Mouse (Mus musculus) heart, postnatal 0 days (tissue): ENCODE measurements around the gene Utf1. TPM values are rescaled to one million over a fixed set of nuclear protein-coding genes. Genes with fewer than 3 reads are reported as not detected.

ENCODE experiments used
- ATAC-seq: fragments of 200-750 bp; cut with Nextera tagmentation; 2 replicates; pipeline ENCODE4 v1.8.0; 2017; ENCODE audit warnings: low read depth, moderate number of reproducible peaks, moderate library complexity; ENCODE audit not compliant: insufficient read depth
- DNase-seq: peaks from one replicate; pipeline ENCODE4 v3.0.0-alpha.2; 2016; ENCODE audit warnings: low spot score
- H3K27ac ChIP-seq: fragments of 300-500 bp; sonication (generic); 2 replicates; pipeline ENCODE4 v1.5.1; 2014; ENCODE audit warnings: low read depth, mild to moderate bottlenecking
- H3K27me3 ChIP-seq: fragments of 300-500 bp; sonication (generic); 2 replicates; pipeline ENCODE4 v1.6.1; 2014; ENCODE audit warnings: low read length, mixed read lengths; ENCODE audit not compliant: control insufficient read depth, insufficient read depth
- H3K36me3 ChIP-seq: fragments of 300-500 bp; sonication (generic); replicated peaks from 2 replicates; pipeline ENCODE4 v1.6.1; 2014; ENCODE audit warnings: low read length, mixed read lengths; ENCODE audit not compliant: control insufficient read depth, insufficient read depth
- H3K4me1 ChIP-seq: fragments of 300-500 bp; sonication (generic); 2 replicates; pipeline ENCODE4 v1.6.1; 2014; ENCODE audit warnings: antibody characterized with exemption; ENCODE audit not compliant: control insufficient read depth, insufficient read depth
- H3K4me2 ChIP-seq: fragments of 300-500 bp; sonication (generic); 2 replicates; pipeline ENCODE4 v1.6.1; 2014; ENCODE audit warnings: low read depth, mild to moderate bottlenecking, low read length, moderate library complexity
- H3K4me3 ChIP-seq: fragments of 300-500 bp; sonication (generic); 2 replicates; pipeline ENCODE4 v1.5.1; 2014; ENCODE audit warnings: low read depth, low read length
- H3K9ac ChIP-seq: fragments of 300-500 bp; sonication (generic); replicated peaks from 2 replicates; pipeline ENCODE4 v1.6.1; 2014; ENCODE audit warnings: low read depth, low read length, mixed read lengths
- H3K9me3 ChIP-seq: fragments of 300-500 bp; sonication (generic); replicated peaks from 2 replicates; pipeline ENCODE4 v1.6.1; 2016; ENCODE audit warnings: low read length; ENCODE audit not compliant: control insufficient read depth
- CTCF ChIP-seq: IDR thresholded peaks from 2 replicates; pipeline ENCODE4 v1.5.1; 2016; ENCODE audit warnings: antibody characterized with exemption, control low read depth, low read depth
- EP300 ChIP-seq: IDR thresholded peaks from 2 replicates; pipeline ENCODE4 v1.6.1; 2016; ENCODE audit warnings: antibody characterized with exemption, low read depth
- WGBS: fragments of 180-500 bp; shearing (Covaris S2); extraction: QIAGEN DNeasy Blood & Tissue Kit; methylation state at CpG from one replicate; pipeline ENCODE4 v1.1.7; 2014; 5-methylcytosine and 5-hydroxymethylcytosine counted together
- polyA plus RNA-seq: library from polyadenylated mRNA; unstranded; fragments of >200 nt; fragmentation: Nextera tagmentation; extraction: Ambion mirVana; gene quantifications from 2 replicates; pipeline ENCODE4 v1.2.1, GENCODE M21; 2015
- total RNA-seq: library from RNA; depleted of rRNA; stranded (reverse); fragments of >200 nt; gene quantifications from 2 replicates; pipeline ENCODE4 v1.2.3, GENCODE M21; 2014; ENCODE audit warnings: low replicate concordance; rRNA removed

The Utf1 gene
- total RNA-seq (not detected in 2 replicates), polyA plus RNA-seq (not detected in 2 replicates)

GRCm38 (mm10) chr7:139943674-139944281, at the start of gene Utf1:
Utf1 (plus strand) TSS chr7:139943789.
- Histone ChIP-seq H3K27ac (no peak within 1 kb of the TSS), H3K27me3 (peaks cover 73% of the 10 kb centered on the region), H3K4me1 (0 out of 2 replicates have a peak, but pooled peaks cover 3% of the 10 kb centered on the region), H3K36me3 (no peaks in the 10 kb centered on the region), H3K9ac (no peak within 1 kb of the TSS), H3K4me2 (peak within 1 kb of the TSS; percentile 54), H3K4me3 (peak within 1 kb of the TSS; percentile 37), H3K9me3 (no peaks in the 10 kb centered on the region)
- peak; percentile 49; the same call in 1 of the 2 replicates for ATAC-seq
- 1% methylated on average over 59 of the region's 59 CpGs for WGBS
- TF ChIP-seq EP300 (no peak), CTCF (no peak)
- DNase-seq = peak; percentile 58

GRCm38 (mm10) chr7:139894655-139895557, 48.7 kb upstream of the Utf1 start, which contains the start of gene Kndc1:
Kndc1 (plus strand) TSS chr7:139894696.
- DNase-seq (no peak), ATAC-seq (peak; percentile 56)
- peaks cover 43% of the 10 kb centered on the region for H3K27me3 ChIP-seq
- TF ChIP-seq EP300 (no peak), CTCF (no peak)
- H3K9ac ChIP-seq = no peak within 1 kb of the TSS
- 1% methylated on average over 50 of the region's 50 CpGs for WGBS
- H3K36me3 ChIP-seq = no peaks in the 10 kb centered on the region
- H3K4me1 ChIP-seq = no peaks in the 10 kb centered on the region
- H3K4me2 ChIP-seq = peak within 1 kb of the TSS; percentile 76
- H3K27ac ChIP-seq = no peak within 1 kb of the TSS
- H3K9me3 ChIP-seq = no peaks in the 10 kb centered on the region
- H3K4me3 ChIP-seq = peak within 1 kb of the TSS; percentile 42

- Histone ChIP-seq H3K36me3 (no peaks in the 10 kb centered on the region), H3K4me2 (no peak overlapping the region), H3K27ac (no peak overlapping the region), H3K9ac (no peak overlapping the region), H3K4me1 (no peaks in the 10 kb centered on the region), H3K9me3 (no peaks in the 10 kb centered on the region), H3K4me3 (no peak overlapping the region), H3K27me3 (peaks cover 46% of the 10 kb centered on the region)
- ATAC-seq (no peak), DNase-seq (no peak)
- WGBS = 76% methylated on average over 7 of the region's 7 CpGs
- TF ChIP-seq EP300 = no peak
- TF ChIP-seq CTCF = no peak
These were observed 47.3 kb upstream of the Utf1 start for GRCm38 (mm10) chr7:139896271-139896670.

- Histone ChIP-seq H3K4me2 (no peak overlapping the region), H3K4me1 (no peaks in the 10 kb centered on the region), H3K4me3 (no peak overlapping the region), H3K9me3 (no peaks in the 10 kb centered on the region), H3K36me3 (no peaks in the 10 kb centered on the region), H3K9ac (no peak overlapping the region), H3K27me3 (peaks cover 46% of the 10 kb centered on the region), H3K27ac (no peak overlapping the region)
- 62% methylated on average over 7 of the region's 7 CpGs for WGBS
- TF ChIP-seq CTCF (no peak), EP300 (no peak)
- ATAC-seq = no peak
- no peak for DNase-seq
These were observed 46.8 kb upstream of the Utf1 start for GRCm38 (mm10) chr7:139896796-139897195.

GRCm38 (mm10) chr7:139898606-139899005, 45.0 kb upstream of the Utf1 start:
- ATAC-seq (no peak), DNase-seq (no peak)
- no peak for TF ChIP-seq CTCF
- TF ChIP-seq EP300 = no peak
- Histone ChIP-seq H3K4me2 (no peak overlapping the region), H3K4me1 (no peaks in the 10 kb centered on the region), H3K27me3 (peaks cover 38% of the 10 kb centered on the region), H3K4me3 (no peak overlapping the region), H3K9me3 (no peaks in the 10 kb centered on the region), H3K36me3 (no peaks in the 10 kb centered on the region), H3K27ac (no peak overlapping the region), H3K9ac (no peak overlapping the region)
- 60% methylated on average over 2 of the region's 2 CpGs for WGBS
